Mouse (Mus musculus): ENCODE measurements around the gene Ptrhd1.
"Not testable (repeated sequence)": the region's sequence is repeated elsewhere in the genome, so short reads cannot be mapped to it uniquely, and the experiment has no call there.

The Ptrhd1 gene

GRCm38 (mm10) chr12:4233572-4234508 lies at the start of gene Ptrhd1, which contains the start of gene Cenpo:
Gene Ptrhd1 (plus strand): TSS chr12:4234027.
Gene Cenpo (minus strand): TSS chr12:4234294.
- DNase-seq (ENCODE audit: low read depth, low spot score): peak; percentile 90

- DNase-seq (ENCODE audit: low read depth, low spot score): no peak
Observed at GRCm38 (mm10) chr12:4184648-4185047, 49.2 kb upstream of the Ptrhd1 start.

GRCm38 (mm10) chr12:4188171-4189059 lies 45.4 kb upstream of the Ptrhd1 start:
- DNase-seq (ENCODE audit: low read depth, low spot score): no peak

- no peak for DNase-seq (ENCODE audit: low read depth, low spot score)
Observed at GRCm38 (mm10) chr12:4189060-4189447, 44.8 kb upstream of the Ptrhd1 start.

GRCm38 (mm10) chr12:4192514-4192913 lies 41.3 kb upstream of the Ptrhd1 start:
- no peak for DNase-seq (ENCODE audit: low read depth, low spot score)

GRCm38 (mm10) chr12:4193025-4193740 lies 40.6 kb upstream of the Ptrhd1 start:
- DNase-seq (ENCODE audit: low read depth, low spot score): no peak

- DNase-seq (ENCODE audit: low read depth, low spot score): no peak
Observed at GRCm38 (mm10) chr12:4194643-4195042, 39.2 kb upstream of the Ptrhd1 start.

GRCm38 (mm10) chr12:4198702-4199101 lies 35.1 kb upstream of the Ptrhd1 start:
- DNase-seq (ENCODE audit: low read depth, low spot score): no peak

- no peak for DNase-seq (ENCODE audit: low read depth, low spot score)
Observed at GRCm38 (mm10) chr12:4199271-4199670, 34.6 kb upstream of the Ptrhd1 start.

- DNase-seq (ENCODE audit: low read depth, low spot score): no peak
Observed at GRCm38 (mm10) chr12:4201454-4202200, 32.2 kb upstream of the Ptrhd1 start.

- no peak for DNase-seq (ENCODE audit: low read depth, low spot score)
Observed at GRCm38 (mm10) chr12:4202206-4202605, 31.6 kb upstream of the Ptrhd1 start.

- no peak for DNase-seq (ENCODE audit: low read depth, low spot score)
Observed at GRCm38 (mm10) chr12:4206106-4206505, 27.7 kb upstream of the Ptrhd1 start.

- DNase-seq (ENCODE audit: low read depth, low spot score): no peak
Observed at GRCm38 (mm10) chr12:4208405-4209133, 25.3 kb upstream of the Ptrhd1 start.

GRCm38 (mm10) chr12:4209196-4209595 lies 24.6 kb upstream of the Ptrhd1 start:
- DNase-seq (ENCODE audit: low read depth, low spot score): no peak

- no peak for DNase-seq (ENCODE audit: low read depth, low spot score)
Observed at GRCm38 (mm10) chr12:4211174-4211573, 22.7 kb upstream of the Ptrhd1 start.

- DNase-seq (ENCODE audit: low read depth, low spot score): no peak
Observed at GRCm38 (mm10) chr12:4212908-4213307, 20.9 kb upstream of the Ptrhd1 start.

- no peak for DNase-seq (ENCODE audit: low read depth, low spot score)
Observed at GRCm38 (mm10) chr12:4230156-4230555, 3.7 kb upstream of the Ptrhd1 start.

GRCm38 (mm10) chr12:4232777-4233176 lies 1.1 kb upstream of the Ptrhd1 start:
- no peak for DNase-seq (ENCODE audit: low read depth, low spot score)

GRCm38 (mm10) chr12:4237481-4237880 lies 3.7 kb downstream of the Ptrhd1 start:
- DNase-seq (ENCODE audit: low read depth, low spot score): no peak

- DNase-seq (ENCODE audit: low read depth, low spot score): not testable (repeated sequence)
Observed at GRCm38 (mm10) chr12:4240281-4240680, 6.5 kb downstream of the Ptrhd1 start.

All from retina, adult 2 months (tissue).